Mouse (Mus musculus) lung, postnatal 0 days (tissue): ENCODE data around the gene Zfp871.

Experiments
- CTCF ChIP-seq: IDR thresholded peaks from 2 replicates; pipeline ENCODE4 v1.5.1; 2016; ENCODE audit warnings: antibody characterized with exemption, mild to moderate bottlenecking
- EP300 ChIP-seq: IDR thresholded peaks from 2 replicates; pipeline ENCODE4 v1.6.1; 2016; ENCODE audit warnings: antibody characterized with exemption, mild to moderate bottlenecking, control low read depth

DNA sequence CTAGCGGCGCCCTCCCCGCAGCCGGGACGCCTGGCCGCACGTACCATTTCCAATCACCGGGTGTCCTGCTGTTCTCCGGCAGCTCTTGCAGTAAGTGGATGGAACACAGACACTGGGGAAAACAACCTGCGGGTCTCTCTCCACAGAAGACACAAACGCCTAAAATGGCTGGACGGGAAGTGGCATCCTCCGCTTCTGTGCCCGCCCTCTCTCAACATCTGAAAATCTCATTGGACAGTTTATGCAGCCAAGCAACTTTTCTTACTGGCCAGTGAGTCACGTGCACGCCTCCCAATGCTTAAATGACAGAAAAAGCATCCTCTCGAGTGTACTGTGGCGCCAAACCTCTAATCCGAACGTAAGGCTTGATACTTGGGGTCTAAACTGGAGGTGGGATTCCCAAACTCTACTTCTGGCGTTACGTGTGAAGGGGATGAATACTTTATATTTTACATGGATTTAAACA lies at the start of gene Zfp871:
- TF ChIP-seq CTCF (no peak), EP300 (no peak)
